In the genomic region with DNA sequence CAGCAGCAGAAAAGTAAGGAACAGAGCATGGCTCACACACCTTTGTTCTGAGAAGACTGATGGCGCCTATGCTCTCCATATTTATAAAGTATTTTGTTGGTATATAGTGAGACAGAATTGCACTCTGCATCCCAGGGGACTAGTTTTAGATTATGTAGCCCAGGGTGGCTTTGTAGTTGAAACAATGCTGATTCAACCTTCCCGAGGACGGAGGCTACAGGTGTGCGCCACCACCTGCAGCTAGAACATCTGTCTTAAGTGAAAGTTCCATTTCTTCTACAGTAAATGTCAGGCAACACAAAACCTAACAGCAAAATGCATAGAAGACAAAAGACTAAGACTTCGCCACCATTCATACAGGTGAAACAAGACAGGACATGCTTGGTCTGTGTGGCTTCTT, we compare ENCODE assay signal across 27 mouse cellular contexts. TPM values are rescaled to one million over a fixed set of nuclear protein-coding genes. Genes with fewer than 3 reads are reported as not detected.
"Had no signal": no experiment of that assay in that cellular context is flagged by ENCODE, and none has a peak within 500 bp of the region (broad histone marks: within the 10 kb centered on the region; RNA-seq: fewer than 3 reads in every experiment).

No protein-coding gene starts in this region.

- H3K36me3 ChIP-seq: heart, embryonic 10.5 days; heart, embryonic 12.5 days; heart, embryonic 13.5 days; heart, embryonic 15.5 days; hindbrain, embryonic 10.5 days; hindbrain, embryonic 12.5 days; hindbrain, embryonic 13.5 days; hindbrain, embryonic 15.5 days; intestine, embryonic 15.5 days; kidney, embryonic 15.5 days had no signal

- H3K27ac ChIP-seq: heart, embryonic 10.5 days; heart, embryonic 13.5 days; heart, embryonic 15.5 days; hindbrain, embryonic 10.5 days; hindbrain, embryonic 12.5 days; hindbrain, embryonic 13.5 days; hindbrain, embryonic 14.5 days; hindbrain, embryonic 15.5 days; hindbrain, postnatal 0 days; intestine, embryonic 15.5 days; kidney, postnatal 0 days; layer of hippocampus, adult 2 months; left cerebral cortex, adult 2 months had no signal

- H3K4me1 ChIP-seq: heart, embryonic 10.5 days; hindbrain, embryonic 10.5 days; hindbrain, embryonic 12.5 days; hindbrain, embryonic 15.5 days; intestine, embryonic 15.5 days had no signal

- H3K27me3 ChIP-seq: heart, embryonic 12.5 days; heart, embryonic 15.5 days; hindbrain, embryonic 12.5 days; hindbrain, embryonic 13.5 days; hindbrain, embryonic 15.5 days; intestine, embryonic 15.5 days; kidney, embryonic 15.5 days had no signal

- H3K9ac ChIP-seq: heart, embryonic 12.5 days; heart, embryonic 13.5 days; heart, embryonic 15.5 days; hindbrain, embryonic 12.5 days; hindbrain, embryonic 13.5 days; hindbrain, embryonic 14.5 days; hindbrain, embryonic 15.5 days; intestine, embryonic 15.5 days; kidney, embryonic 15.5 days had no signal

- H3K4me3 ChIP-seq: heart, embryonic 10.5 days; heart, embryonic 12.5 days; heart, embryonic 13.5 days; heart, embryonic 15.5 days; hindbrain, embryonic 10.5 days; hindbrain, embryonic 12.5 days; hindbrain, embryonic 13.5 days; hindbrain, embryonic 15.5 days; intestine, embryonic 15.5 days; kidney, embryonic 15.5 days; layer of hippocampus, adult 2 months; left cerebral cortex, adult 2 months had no signal

- DNase-seq: heart, postnatal 10 days; heart, postnatal 14 days; heart, postnatal 36 days; heart, postnatal 4 days; kidney, adult 18-20 months; kidney, postnatal 10 days; kidney, postnatal 14 days; kidney, postnatal 4 days; layer of hippocampus, adult 9-11 months; layer of hippocampus, postnatal 36 days had no signal

- H3K9me3 ChIP-seq: heart, embryonic 10.5 days; heart, embryonic 12.5 days; heart, embryonic 13.5 days; heart, embryonic 15.5 days; hindbrain, embryonic 10.5 days; hindbrain, embryonic 12.5 days; hindbrain, embryonic 13.5 days; hindbrain, embryonic 15.5 days; intestine, embryonic 15.5 days; kidney, embryonic 15.5 days had no signal

RNA-seq across cellular contexts. Expression of gene Tnfsf10, which starts 26.5 kb away (rescaled TPM):
- polyA plus RNA-seq: heart, embryonic 10.5 days; heart, embryonic 11.5 days; heart, embryonic 12.5 days; hindbrain, embryonic 11.5 days; hindbrain, embryonic 12.5 days had no signal
